Mouse (Mus musculus) retina, postnatal 1 day (tissue): ENCODE measurements around the gene Smim12.

ENCODE experiments used
- DNase-seq: peaks from one replicate; pipeline ENCODE4 v3.0.0-alpha.2; 2012

Smim12 gene

DNA sequence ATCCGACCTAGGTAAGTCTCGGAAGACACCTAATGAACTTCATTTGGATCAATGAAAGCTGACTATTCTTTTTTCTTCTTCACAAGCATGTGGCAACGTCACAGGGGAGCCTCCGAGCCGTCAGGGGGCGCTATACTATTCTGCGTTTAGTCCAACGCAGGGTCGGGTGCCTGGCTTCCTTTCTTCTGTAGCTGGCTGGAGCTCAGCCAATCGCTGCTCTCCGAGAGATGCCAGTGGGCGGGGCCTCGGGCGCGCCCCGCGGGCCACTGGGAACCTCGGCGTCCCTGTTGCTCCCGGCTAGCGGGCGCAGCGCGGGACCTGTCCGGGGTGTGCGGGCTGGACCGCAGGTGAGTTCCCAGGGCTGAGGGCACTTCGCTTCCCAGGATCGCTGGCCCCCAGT lies at the start of gene Smim12:
Gene Smim12, plus strand, starts transcription at position 233 of the 400 bp plus-strand sequence.
- DNase-seq, result peak; percentile 98

DNA sequence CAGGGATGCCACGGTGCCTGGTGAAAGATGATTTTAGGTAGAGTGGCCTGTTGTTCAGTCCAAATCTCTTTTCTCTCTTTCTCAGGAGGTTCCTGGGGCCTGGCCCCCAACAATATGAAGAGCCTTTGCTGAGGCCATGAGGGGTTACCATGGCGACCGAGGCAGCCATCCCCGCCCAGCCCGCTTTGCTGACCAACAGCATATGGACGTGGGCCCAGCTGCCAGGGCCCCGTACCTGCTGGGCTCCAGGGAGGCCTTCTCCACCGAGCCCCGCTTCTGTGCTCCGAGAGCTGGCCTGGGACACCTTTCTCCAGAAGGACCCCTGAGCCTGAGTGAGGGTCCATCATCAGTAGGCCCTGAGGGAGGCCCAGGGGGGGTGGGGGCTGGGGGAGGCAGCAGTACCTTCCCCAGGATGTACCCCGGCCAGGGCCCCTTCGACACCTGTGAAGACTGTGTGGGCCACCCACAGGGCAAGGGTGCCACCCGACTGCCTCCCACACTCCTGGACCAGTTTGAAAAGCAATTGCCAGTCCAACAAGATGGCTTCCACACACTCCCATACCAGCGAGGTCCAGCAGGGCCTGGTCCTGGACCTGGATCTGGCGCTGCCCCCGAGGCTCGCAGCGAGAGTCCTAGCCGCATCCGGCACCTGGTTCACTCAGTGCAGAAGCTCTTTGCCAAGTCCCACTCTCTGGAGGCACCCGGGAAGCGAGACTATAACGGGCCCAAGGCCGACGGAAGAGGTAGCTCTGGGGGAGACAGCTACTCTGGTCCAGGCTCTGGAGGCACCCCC lies 48.9 kb upstream of the Smim12 start:
- DNase-seq, result no peak

DNA sequence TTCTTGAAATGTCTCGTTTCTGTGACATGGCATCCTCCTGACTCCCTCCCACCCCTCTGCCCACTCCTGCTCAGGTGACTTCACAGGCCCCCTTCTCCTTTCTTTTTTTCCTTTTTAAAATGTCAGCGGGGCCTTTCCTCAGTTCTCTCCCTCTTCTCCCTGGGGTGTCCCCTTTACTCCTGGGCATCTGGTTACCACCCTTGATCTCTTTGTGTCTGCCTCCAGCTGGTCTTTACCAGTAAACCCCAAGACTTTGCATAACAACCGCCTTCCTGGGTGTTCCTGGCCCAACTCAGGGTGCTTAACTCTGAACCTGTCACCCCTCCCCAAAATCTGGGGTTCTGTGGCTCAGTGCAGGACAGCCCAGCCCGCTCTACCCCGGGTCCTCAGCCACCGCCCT lies 45.0 kb upstream of the Smim12 start:
- no peak for DNase-seq

DNA sequence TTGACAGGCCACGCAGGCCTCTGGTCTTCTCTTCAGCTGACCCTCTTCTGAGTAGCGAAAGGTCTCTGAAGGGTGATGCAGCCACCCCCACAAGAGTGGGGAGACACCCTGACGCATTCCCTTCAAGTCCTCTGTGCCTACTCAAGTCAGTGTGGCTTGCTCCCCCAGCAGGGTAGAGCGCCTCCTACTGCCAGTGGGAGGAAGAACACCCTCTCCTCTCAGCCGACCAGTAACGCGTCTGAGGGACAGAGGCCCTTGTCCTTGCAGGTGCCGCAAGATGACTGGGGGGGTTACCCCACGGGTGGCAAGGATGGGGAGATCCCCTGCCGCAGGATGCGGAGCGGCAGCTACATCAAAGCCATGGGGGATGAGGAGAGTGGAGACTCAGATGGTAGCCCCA lies 44.2 kb upstream of the Smim12 start:
- no peak for DNase-seq

DNA sequence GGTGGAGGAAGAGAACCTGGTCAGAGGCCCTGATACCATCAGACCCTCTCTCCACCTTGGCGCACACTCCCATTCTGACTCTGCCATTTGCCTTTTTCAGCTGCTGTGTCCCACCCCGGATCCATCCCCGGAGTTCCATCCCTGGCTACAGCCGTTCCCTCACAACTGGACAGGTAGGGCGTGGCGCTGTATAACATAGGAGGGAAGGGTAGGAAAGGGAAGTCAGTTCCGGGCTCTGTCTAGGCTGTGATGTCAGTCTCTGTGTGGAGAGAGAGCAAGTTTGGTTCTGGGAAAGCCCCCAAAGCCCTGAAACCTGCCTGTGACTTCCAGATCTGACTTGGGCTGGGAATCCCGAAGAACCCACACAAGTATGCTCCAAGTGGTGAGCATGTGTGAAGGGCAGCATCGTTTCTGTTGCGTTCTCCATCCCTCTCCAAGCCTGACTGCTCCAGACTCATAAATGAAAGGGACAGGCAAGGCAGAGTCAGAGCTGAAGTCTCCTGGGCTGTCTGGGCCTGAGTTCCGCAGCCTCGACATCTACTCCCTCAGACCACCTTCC lies 43.3 kb upstream of the Smim12 start:
- DNase-seq, result no peak

DNA sequence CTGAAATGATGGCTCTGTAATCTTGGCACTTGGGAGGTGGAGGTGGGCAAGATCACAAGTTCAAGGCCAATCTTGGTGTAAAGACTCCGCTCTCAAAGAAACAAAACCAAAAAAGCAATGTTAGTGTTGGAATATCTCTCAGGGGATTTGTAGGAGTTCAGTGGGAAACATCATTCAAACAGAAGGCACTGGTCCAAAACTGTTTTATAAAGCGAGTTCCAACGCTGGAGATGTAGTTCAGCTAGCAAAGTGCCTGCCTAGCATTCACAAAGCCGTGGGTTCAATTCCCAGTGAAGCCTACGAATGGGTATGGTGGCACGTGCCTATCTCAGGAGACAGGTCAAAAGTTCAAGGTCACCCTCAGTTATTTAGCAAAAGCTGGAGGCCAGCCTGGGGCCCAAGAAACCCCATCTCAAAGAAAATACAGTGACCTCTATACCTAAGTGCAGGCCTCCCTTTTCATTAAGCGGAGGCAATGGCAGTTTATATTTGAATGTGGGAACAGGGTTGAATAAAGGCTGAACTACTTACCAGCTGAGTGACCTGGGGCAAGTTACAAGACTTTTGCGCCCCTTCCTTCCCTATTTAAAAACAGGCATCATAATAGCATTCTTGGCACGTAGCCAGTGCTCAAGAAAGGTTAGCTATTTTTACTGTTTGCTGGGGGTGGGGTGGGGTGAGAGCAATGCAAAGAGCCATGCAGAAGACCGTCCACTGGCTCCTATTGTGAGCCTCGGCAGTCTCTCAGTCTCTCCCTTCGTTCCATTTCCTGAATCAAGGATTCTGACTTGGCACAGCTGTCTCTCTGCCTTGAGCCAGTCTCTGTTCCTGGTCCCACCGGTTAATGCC lies 42.6 kb upstream of the Smim12 start:
- DNase-seq, result no peak

DNA sequence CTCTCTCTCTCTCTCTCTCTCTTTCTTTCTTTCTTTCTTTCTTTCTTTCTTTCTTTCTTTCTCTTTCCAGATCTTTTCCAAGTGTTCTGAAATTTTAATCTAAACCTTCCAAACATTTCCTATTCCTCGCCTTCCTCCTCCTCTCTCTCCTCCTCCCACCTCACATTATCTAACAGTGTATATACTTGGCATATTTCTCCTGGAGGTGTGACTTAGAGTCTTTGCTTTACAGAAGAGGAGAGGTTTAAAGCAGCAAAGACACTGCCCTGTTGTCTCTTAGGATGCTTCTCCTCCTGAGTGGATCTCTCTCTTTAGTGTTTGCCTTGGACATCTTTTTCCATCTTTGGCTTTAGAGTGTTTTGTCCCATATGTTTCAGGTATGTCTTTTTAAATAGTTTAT lies 40.5 kb upstream of the Smim12 start:
- DNase-seq, result no peak

DNA sequence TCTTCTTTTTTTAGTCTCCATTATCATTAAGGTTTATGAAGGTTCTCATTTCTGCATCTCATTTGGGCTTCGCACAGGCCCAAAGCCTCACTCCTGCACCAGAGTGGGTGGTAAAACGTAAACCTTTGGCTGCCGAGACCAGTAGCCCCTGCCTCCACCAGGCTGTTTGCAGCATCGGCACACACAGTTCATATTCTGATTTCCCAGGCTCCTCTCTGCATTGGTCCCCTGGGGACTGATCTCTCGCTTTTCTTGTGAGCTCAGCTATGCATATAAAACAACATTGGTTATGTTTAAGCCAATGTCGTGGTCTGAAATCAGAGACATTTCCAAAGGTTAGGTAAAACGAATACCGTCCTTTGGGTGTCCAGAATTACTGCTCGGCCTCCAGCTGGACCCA lies 32.3 kb upstream of the Smim12 start:
- no peak for DNase-seq

DNA sequence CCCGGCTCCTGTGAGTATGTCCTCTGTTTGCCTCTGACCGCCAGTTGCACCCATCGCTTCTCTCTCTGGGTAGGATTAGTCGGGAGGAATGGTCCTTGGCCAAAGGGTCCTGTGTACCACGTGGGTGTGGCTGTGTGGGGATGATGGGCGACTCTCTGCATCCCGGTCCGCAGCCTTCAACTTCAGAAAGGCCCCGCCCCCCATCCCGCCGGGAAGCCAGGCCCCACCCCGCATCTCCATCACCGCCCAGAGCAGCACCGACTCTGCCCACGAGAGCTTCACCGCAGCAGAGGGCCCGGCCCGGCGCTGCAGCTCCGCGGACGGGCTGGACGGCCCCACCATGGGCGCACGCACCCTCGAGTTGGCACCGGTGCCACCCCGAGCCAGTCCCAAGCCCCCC lies 29.1 kb upstream of the Smim12 start:
- DNase-seq, result no peak

DNA sequence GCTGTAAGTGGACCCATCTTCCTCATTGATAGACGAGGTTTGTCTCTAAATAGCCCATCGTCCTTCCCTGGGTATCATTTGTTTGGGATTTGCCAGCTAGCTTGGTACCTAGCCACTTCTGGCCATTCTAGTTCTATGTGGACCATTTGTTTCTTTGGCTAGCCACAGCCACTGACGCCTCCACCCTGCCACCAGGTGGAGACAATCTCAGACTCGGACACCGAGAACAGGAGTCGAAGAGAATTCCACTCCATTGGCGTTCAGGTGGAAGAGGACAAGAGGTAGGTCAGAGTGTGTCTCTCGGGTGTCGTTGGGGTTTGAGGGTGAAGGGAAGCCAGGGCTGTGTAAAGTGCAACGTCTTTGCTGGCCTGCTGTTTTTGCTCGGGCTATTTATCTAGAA lies 28.5 kb upstream of the Smim12 start:
- DNase-seq, result peak; percentile 53

DNA sequence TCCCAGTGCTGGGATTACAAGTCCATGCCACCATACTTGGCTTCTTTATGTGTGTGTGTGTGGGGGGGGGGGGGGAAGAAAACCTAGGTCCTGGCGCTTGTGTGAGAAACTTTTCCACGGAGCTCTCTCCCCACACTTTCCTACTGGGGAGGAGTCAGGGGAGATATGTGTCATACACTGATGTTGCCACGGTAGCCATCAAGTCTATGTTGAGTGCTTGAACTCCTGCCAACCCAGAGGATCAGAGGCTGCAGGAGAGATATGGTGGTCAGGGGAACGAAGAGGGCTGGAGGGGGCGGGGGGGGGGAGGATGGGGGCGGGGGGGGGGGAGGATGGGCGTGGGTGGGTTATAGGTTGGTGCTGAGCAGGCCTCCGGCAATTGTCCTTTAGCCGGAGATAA lies 27.8 kb upstream of the Smim12 start:
- DNase-seq, result peak; percentile 66

DNA sequence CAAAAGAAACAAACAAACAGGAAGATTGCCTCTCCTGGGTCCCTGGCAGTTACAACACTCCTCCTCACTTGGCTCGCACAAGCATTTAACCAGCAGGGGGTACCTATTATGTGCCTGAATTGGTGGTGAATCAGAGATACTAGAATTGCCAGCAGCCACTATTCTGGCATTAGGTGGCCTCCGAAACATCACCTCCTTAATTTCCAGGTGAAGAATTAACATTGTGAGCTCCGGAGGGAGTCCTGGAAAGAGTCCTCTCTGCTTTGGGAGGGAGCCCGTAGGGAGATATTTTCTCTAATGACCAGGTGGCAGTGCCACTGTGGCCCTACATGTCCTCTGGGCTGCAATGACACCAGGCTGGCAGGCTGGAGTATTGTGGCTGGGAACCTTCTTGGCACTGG lies 27.3 kb upstream of the Smim12 start:
- DNase-seq, result no peak

DNA sequence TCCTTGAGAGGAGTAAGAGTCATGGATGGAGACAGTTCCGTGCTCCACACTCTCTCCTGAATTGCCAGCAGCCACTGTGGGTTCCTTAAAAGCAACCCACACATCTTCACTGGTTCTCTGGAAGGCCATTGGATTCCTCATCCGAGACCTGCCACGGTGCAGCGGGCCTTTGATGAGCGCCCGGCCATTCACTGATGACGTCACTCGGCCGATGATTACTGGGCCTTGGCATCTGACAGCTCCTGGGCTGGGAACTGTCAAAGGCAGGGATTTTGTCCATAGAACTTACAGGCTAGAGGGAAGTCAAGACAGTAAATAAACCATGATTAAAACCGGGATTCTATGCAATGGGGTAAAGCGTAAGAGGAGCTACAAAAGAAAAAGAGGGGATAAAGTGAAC lies 26.5 kb upstream of the Smim12 start:
- no peak for DNase-seq

DNA sequence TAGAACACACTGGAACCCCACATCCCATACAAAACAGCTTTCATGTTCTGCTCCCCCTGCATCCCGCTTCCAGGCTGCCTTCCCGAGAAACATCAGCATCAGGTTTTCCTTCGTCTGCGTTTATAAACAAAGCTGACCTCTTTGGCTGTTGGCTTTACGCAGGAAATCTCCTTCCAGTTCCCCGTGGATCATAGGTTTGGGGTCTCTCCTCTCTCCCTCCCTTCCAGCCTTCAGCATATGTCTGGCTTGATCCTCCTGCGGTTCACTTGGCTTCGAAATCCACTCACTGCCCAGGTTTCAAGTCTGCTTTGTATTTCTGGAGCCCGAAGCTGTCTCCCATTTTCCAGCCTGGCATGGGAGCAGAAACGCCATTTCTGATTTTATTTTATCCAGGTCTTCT lies 20.3 kb upstream of the Smim12 start:
- DNase-seq, result no peak

DNA sequence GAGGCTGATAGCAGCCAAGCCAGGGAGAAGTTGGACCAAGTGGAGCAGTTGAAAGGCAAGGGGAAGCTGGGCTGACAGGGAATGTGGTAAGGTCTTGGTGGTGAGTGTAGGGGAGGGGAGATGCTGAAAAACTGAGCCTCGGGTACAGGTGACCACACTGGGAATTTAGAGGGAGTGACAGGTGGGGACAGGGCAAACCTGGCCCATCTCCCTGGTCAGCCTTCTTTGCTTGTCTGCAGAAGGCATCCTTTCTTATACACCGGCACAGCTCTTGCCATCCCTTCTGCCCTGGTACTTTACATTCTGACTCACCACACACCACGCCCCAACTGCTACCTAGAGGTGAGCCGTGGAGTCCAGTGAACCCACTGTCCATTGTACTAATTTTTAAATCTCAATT lies 19.8 kb upstream of the Smim12 start:
- DNase-seq, result no peak

DNA sequence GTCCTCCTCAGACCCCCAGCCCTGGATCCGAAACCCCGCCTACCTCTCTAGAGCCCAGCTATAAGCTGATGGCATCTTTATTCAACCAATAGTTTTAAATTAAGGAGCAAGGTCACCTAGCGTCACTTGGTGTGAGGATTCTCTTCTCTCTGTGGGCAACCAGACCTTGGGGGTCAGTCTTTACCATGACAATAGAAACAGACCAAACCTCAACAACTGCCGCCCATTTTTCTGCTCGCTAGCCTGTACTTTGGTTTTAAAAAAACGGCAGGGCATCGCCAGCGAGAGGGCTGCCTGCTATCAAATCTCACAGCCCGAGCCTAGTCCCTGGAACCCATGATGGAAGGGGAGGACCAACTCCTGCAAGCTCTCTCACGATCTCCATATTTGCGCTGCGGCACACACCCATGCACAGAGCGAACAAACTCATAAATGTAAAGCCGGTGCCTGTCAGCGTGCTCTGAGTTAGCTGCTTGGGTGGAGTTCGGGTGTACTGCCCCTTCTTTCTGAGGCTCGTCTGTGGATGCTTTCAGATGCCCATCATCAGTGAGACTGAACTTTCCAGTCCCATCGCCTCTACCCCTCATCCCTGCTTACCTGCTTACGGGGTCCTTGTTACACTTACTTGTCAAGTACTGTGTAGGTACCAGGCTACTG lies 19.0 kb upstream of the Smim12 start:
- no peak for DNase-seq

DNA sequence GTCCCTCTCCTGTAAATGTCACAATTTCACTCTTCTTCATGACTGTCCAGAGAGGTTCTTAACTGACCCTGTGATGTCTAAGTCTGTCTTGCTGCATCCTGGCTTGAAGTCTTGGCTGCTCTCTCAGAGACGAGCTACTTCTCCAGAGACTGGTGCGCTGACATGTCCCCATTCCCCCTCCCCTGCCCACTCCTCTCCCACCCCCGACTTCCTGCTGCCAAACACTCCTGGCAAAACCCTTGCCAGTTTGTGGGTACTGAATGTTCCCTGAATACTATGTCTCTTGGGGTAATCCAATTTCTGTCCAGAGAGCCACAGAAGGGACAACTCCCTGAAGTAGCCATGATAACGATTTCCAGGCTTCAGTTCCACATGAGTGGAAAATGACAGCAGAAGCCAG lies 17.5 kb upstream of the Smim12 start:
- no peak for DNase-seq

DNA sequence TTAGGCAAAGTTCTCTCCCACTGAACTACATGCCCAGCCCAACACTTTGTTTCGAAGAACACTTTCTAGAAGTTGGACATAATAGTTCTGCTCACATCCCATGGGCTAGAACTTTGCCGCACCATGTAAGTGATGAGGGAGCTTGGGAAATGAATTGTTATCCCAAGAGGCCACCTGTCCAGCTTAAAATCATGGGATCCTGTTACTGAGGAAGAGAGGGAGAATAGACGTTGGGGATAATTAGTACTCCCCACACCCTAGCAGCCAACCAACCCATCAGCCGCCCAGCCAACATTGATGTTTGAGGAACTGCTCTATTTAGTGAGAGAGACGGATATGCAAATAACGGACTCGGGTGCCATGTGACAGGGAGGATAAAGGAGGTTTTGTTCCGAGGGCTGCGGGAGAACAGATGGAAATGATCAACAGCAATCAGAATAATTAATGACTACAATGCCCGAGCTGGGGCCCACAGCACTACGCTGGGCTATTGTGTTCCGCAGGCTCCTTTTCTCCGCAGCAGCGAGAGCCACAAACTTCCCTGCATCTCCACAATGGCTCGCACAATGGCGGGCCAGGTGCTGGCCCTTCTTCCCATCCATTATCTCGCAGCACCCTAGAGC lies 16.4 kb upstream of the Smim12 start:
- peak; percentile 98 for DNase-seq

DNA sequence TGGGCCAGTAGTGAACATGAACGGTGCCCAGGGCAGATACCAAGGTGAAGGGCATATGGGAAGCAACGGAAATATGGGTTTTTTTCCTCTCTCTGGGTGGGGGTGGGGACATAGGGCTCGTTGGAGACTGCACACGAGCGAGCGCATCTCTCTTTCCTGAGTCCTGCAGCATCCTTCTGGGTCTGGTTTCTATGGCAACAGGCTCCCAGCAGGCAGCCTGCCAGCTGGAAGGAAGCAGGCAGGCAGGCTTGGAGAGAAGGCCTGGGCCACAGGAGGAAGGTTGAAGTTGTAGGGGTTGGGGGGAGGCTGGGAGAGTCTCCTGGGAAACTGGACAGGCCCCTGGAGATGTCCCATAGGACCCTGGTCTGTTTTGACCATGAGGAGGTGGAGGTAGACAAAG lies 11.6 kb upstream of the Smim12 start:
- peak; percentile 93 for DNase-seq

DNA sequence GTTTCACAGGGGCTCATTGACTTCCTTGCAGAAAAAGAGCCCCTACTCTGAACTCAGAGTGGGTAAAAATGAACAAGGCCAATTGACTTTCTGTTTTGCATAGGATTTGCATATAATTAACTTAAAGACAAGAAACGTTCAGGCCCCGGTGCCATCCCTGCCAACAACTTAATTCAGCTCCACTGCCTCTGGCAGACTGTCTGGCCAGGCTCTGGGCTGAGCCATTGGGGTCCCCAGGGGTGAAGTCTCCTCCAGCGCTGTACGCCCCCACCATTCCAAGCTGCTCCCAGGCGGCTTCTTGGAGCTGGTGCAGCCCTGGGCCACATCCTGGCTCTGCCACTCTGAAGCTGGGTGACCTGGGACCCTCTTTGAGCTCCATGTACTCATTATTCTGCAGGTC lies 11.0 kb upstream of the Smim12 start:
- DNase-seq, result peak; percentile 80

DNA sequence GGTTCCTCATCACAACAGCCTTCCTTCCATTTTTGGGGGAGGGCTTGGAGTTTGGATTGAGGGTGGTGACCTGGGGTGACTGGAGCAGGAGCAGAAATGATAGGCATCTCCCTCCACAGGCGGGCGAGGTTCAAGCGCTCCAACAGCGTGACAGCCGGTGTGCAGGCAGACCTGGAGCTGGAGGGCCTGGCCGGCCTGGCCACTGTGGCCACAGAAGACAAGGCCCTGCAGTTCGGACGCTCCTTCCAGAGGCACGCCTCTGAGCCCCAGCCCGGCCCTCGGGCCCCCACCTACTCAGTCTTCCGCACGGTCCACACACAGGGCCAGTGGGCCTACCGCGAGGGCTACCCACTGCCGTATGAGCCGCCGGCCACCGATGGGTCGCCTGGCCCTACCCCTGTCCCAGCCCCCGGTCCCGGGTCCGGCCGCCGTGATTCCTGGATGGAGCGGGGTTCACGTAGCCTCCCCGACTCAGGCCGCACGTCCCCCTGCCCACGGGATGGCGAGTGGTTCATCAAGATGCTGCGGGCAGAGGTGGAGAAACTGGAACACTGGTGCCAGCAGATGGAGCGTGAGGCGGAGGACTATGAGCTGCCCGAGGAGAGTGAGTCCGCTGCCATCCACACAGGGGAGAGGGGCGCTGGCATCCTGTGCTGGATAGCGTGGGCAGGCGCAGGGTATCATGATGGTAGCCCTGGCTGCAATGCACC lies 10.0 kb upstream of the Smim12 start:
- DNase-seq, result no peak

DNA sequence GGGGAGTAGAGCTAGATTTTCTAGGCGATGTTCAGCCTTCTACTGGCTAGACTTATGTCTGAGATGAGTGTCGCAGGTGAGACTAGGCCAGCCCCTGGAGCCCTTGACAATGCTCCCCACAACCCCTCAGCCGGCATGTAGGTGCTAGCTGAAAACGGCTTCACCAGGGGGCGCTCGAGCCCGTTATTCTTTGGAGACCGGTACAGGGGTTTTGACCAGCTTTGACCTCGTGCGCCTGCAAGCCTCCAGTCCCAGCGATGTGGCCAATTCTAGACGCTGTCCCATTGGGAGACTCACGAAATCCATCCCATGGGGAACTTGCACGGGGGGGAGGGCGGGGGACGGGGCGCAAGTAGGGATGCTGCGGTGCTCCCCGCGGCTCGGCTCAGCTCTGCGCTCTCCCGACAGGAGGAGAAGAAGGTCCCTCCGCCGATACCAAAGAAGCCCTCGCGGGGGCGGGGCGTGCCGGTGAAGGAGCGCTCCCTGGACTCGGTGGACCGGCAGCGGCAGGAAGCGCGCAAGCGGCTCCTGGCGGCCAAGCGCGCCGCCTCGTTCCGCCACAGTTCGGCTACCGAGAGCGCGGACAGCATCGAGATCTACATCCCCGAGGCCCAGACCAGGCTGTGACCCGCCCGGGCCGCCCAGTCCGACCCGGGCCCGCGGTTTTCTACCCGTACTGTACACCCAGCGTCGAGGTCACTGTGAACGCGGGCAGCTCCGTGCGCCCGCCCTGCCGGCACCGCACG lies 7.7 kb upstream of the Smim12 start:
- peak; percentile 93 for DNase-seq
